In genomic region chr17:49394836-49395235, GRCm38 (mm10) we compare ENCODE assay signal across 11 mouse cellular contexts. TPM values are rescaled to one million over a fixed set of nuclear protein-coding genes. Genes with fewer than 3 reads are reported as not detected.
DNase-seq lines count a peak whose midpoint lies in the region; ATAC-seq lines count a peak whose summit lies in the region.
"Had no signal": no experiment of that assay in that cellular context is flagged by ENCODE, and none has a peak within 500 bp of the region (broad histone marks: within the 10 kb centered on the region; RNA-seq: fewer than 3 reads in every experiment).

No protein-coding gene starts in this region.

- H3K4me2 ChIP-seq in hindbrain, embryonic 11.5 days (replicated peaks; ENCODE audit: low read depth, low read length) = no peak overlapping the region
- H3K4me2 ChIP-seq in hindbrain, embryonic 14.5 days (replicated peaks) = no peak overlapping the region
- H3K4me2 ChIP-seq: lung, embryonic 15.5 days; stomach, embryonic 15.5 days had no signal

- 64% methylated on average over 1 of the region's 1 CpGs for WGBS in hindbrain, embryonic 11.5 days
- WGBS in hindbrain, embryonic 14.5 days = 71% methylated on average over 1 of the region's 1 CpGs

- no peaks in the 10 kb centered on the region for H3K36me3 ChIP-seq in hindbrain, embryonic 11.5 days (ENCODE audit: control insufficient read depth, insufficient read depth, low read length)
- H3K36me3 ChIP-seq in hindbrain, embryonic 14.5 days (replicated peaks; ENCODE audit: control insufficient read depth, insufficient read depth) = no peaks in the 10 kb centered on the region
- H3K36me3 ChIP-seq: lung, embryonic 15.5 days; stomach, embryonic 15.5 days had no signal

- no peaks in the 10 kb centered on the region for H3K4me1 ChIP-seq in hindbrain, embryonic 11.5 days (replicated peaks; ENCODE audit: control insufficient read depth, insufficient read depth, low read length)
- no peaks in the 10 kb centered on the region for H3K4me1 ChIP-seq in hindbrain, embryonic 14.5 days (replicated peaks; ENCODE audit: control insufficient read depth, insufficient read depth, low read length)
- H3K4me1 ChIP-seq: lung, embryonic 15.5 days; stomach, embryonic 15.5 days had no signal

- DNase-seq in hindbrain, embryonic 11.5 days (ENCODE audit: low spot score) = peak; percentile 9
- DNase-seq in hindbrain, embryonic 14.5 days (ENCODE audit: low spot score) = no peak
- peak; percentile 24 for DNase-seq in lung, postnatal 10 days
- no peak for DNase-seq in lung, postnatal 14 days
- peak; percentile 50 for DNase-seq in brain, adult 2 months (ENCODE audit: low read depth, low spot score)
- DNase-seq in ovary, adult 18-20 months (ENCODE audit: low spot score) = no peak
- DNase-seq: cerebellum, adult 9-11 months had no signal

- H3K9ac ChIP-seq in hindbrain, embryonic 11.5 days (ENCODE audit: low read depth, low read length) = no peak overlapping the region
- no peak overlapping the region for H3K9ac ChIP-seq in hindbrain, embryonic 14.5 days
- H3K9ac ChIP-seq: lung, embryonic 15.5 days; stomach, embryonic 15.5 days had no signal

- no peak for ATAC-seq in hindbrain, embryonic 11.5 days (ENCODE audit: low FRiP score)
- ATAC-seq in hindbrain, embryonic 14.5 days (ENCODE audit: low FRiP score) = no peak
- ATAC-seq in megakaryocyte-erythroid progenitor cell, adult 5-6 weeks (replicated peaks; ENCODE audit: low FRiP score, low TSS enrichment, poor library complexity, severe bottlenecking) = peak; percentile 57; the same call in 1 of the 2 replicates
- ATAC-seq in monocyte, adult 5-6 weeks (replicated peaks; ENCODE audit: insufficient number of reproducible peaks, low FRiP score, low TSS enrichment, poor library complexity, severe bottlenecking) = no peak

- no peak overlapping the region for H3K4me3 ChIP-seq in hindbrain, embryonic 11.5 days (ENCODE audit: low read depth, low read length)
- H3K4me3 ChIP-seq in hindbrain, embryonic 14.5 days (replicated peaks; ENCODE audit: low read length) = no peak overlapping the region
- H3K4me3 ChIP-seq: lung, embryonic 15.5 days; stomach, embryonic 15.5 days had no signal

- H3K9me3 ChIP-seq in hindbrain, embryonic 11.5 days (ENCODE audit: control insufficient read depth, low read length) = no peaks in the 10 kb centered on the region
- H3K9me3 ChIP-seq in hindbrain, embryonic 14.5 days (ENCODE audit: control insufficient read depth, low read length) = no peaks in the 10 kb centered on the region
- H3K9me3 ChIP-seq: lung, embryonic 15.5 days; stomach, embryonic 15.5 days had no signal

- H3K27ac ChIP-seq in hindbrain, embryonic 11.5 days (ENCODE audit: low read depth, low read length) = no peak overlapping the region
- no peak overlapping the region for H3K27ac ChIP-seq in hindbrain, embryonic 14.5 days
- H3K27ac ChIP-seq: lung, embryonic 15.5 days; stomach, embryonic 15.5 days had no signal

- H3K27me3 ChIP-seq in hindbrain, embryonic 11.5 days (ENCODE audit: control insufficient read depth, insufficient read depth, low read length) = no peaks in the 10 kb centered on the region
- no peaks in the 10 kb centered on the region for H3K27me3 ChIP-seq in hindbrain, embryonic 14.5 days (ENCODE audit: control insufficient read depth, insufficient read depth, low read length)
- H3K27me3 ChIP-seq: lung, embryonic 15.5 days; stomach, embryonic 15.5 days had no signal

RNA-seq across cellular contexts. Expression of gene Mocs1, which starts 33.3 kb away (rescaled TPM):
- 5.6 and 6.4 TPM in 2 replicates for polyA plus RNA-seq in hindbrain, embryonic 11.5 days (2014; fragmentation: Nextera tagmentation; extraction: Ambion mirVana)
- polyA plus RNA-seq in hindbrain, embryonic 14.5 days (2014; fragmentation: Nextera tagmentation; extraction: Ambion mirVana) = 4.9 and 5.2 TPM in 2 replicates
- 36.2 and 50.2 TPM in 2 replicates for total RNA-seq in megakaryocyte-erythroid progenitor cell, adult 5-6 weeks (2014; fragmentation: Nextera tagmentation)
- 8.9 and 9.4 TPM in 2 replicates for total RNA-seq in megakaryocyte-erythroid progenitor cell, adult 5-6 weeks (2017)
- total RNA-seq in monocyte, adult 5-6 weeks (2017) = 15.6 to 19.8 TPM (median 19.3 TPM) in 3 replicates

Comparison
In these comparisons a context has a peak if more than half of its experiments do, and no peak if none do; other contexts are left out.
1. DNase-seq: peak in hindbrain, embryonic 11.5 days (single experiment), lung, postnatal 10 days (single experiment) and brain, adult 2 months (single experiment); none in hindbrain, embryonic 14.5 days (single experiment), lung, postnatal 14 days (single experiment) and ovary, adult 18-20 months (single experiment).